Mouse (Mus musculus) limb, embryonic 14.5 days (tissue): ENCODE results near the gene Gdpd3. TPM values are rescaled to one million over a fixed set of nuclear protein-coding genes. Genes with fewer than 3 reads are reported as not detected.
"Not testable (repeated sequence)": the region's sequence is repeated elsewhere in the genome, so short reads cannot be mapped to it uniquely, and the experiment has no call there.

Experiments used
- ATAC-seq: fragments of 200-750 bp; cut with Nextera tagmentation; 2 replicates; pipeline ENCODE4 v1.8.0; 2017; ENCODE audit warnings: low read depth, moderate number of reproducible peaks, moderate TSS enrichment; ENCODE audit not compliant: low FRiP score
- DNase-seq: peaks from one replicate; pipeline ENCODE4 v3.0.0-alpha.2; 2015; ENCODE audit warnings: low spot score
- H3K27ac ChIP-seq: fragments of 300-500 bp; sonication (generic); replicated peaks from 2 replicates; pipeline ENCODE4 v1.5.1; 2014; ENCODE audit warnings: low read depth, mild to moderate bottlenecking, low read length, moderate library complexity, mixed read lengths
- H3K27me3 ChIP-seq: fragments of 300-500 bp; sonication (generic); 2 replicates; pipeline ENCODE4 v1.6.1; 2014; ENCODE audit warnings: low read length, mixed read lengths; ENCODE audit not compliant: control insufficient read depth, insufficient read depth
- H3K36me3 ChIP-seq: fragments of 300-500 bp; sonication (generic); 2 replicates; pipeline ENCODE4 v1.6.1; 2014; ENCODE audit warnings: mild to moderate bottlenecking, low read length, moderate library complexity, mixed read lengths; ENCODE audit not compliant: control insufficient read depth, insufficient read depth
- H3K4me1 ChIP-seq: fragments of 300-500 bp; sonication (generic); 2 replicates; pipeline ENCODE4 v1.6.1; 2014; ENCODE audit warnings: antibody characterized with exemption, low read length, mixed read lengths; ENCODE audit not compliant: control insufficient read depth, insufficient read depth
- H3K4me2 ChIP-seq: fragments of 300-500 bp; sonication (generic); replicated peaks from 2 replicates; pipeline ENCODE4 v1.6.1; 2014; ENCODE audit warnings: low read depth, mild to moderate bottlenecking, low read length, moderate library complexity; ENCODE audit not compliant: severe bottlenecking
- H3K4me3 ChIP-seq: fragments of 300-500 bp; sonication (generic); replicated peaks from 2 replicates; pipeline ENCODE4 v1.5.1; 2014; ENCODE audit warnings: low read length
- H3K9ac ChIP-seq: fragments of 300-500 bp; sonication (generic); 2 replicates; pipeline ENCODE4 v1.6.1; 2014; ENCODE audit warnings: mild to moderate bottlenecking, low read depth, low read length, moderate library complexity; ENCODE audit not compliant: severe bottlenecking
- H3K9me3 ChIP-seq: fragments of 300-500 bp; sonication (generic); 2 replicates; pipeline ENCODE4 v1.6.1; 2016; ENCODE audit warnings: low read length; ENCODE audit not compliant: control insufficient read depth
- POLR2A ChIP-seq: fragments of 200-500 bp; IDR thresholded peaks from 2 replicates; pipeline ENCODE4 v1.8.0; 2012; ENCODE audit warnings: inconsistent platforms, mild to moderate bottlenecking, moderate library complexity, borderline replicate concordance; ENCODE audit not compliant: insufficient read depth, insufficient read length; ENCODE audit errors: extremely low read depth
- WGBS: fragments of 180-500 bp; shearing (Covaris S2); extraction: QIAGEN DNeasy Blood & Tissue Kit; methylation state at CpG from one replicate; pipeline ENCODE4 v1.1.7; 2014; 5-methylcytosine and 5-hydroxymethylcytosine counted together
- polyA plus RNA-seq, 2 experiments: library from polyadenylated mRNA; depleted of rRNA in 1 of 2; stranded (reverse) in 1 of 2; unstranded in 1 of 2; fragments of >200 nt; fragmentation: Nextera tagmentation in 1 of 2; extraction: Ambion mirVana in 1 of 2; gene quantifications; 2 replicates each; pipeline versions ENCODE4 v1.2.1 to v1.2.3; 2012 to 2014

Gene Gdpd3
- polyA plus RNA-seq (2012; rRNA removed) (13.6 and 15.0 TPM in 2 replicates), polyA plus RNA-seq (2014; fragmentation: Nextera tagmentation; extraction: Ambion mirVana) (3.2 and 4.3 TPM in 2 replicates)

DNA sequence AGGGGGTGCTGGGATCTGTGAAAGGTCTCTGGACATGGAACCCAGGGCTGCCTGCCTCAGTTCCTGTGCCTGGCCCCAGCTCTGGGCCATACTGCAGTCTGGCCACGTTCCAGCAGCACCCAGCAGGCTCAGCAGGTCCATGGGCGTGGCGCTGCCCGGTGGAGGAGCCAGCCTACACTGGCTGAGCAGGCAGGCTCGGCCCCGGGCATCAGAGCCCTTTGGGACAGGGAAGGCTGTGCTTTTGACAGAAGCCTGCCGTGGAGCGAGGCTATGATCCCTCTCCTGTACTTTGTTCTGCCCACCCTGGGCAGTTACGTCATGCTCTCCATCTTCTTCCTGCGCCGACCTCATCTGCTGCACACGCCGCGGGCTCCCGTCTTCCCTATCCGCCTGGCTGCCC is at the start of gene Gdpd3:
TSS of gene Gdpd3 (plus strand) at position 134 of the 400 bp plus-strand sequence.
- TF ChIP-seq POLR2A, result no peak
- H3K9ac ChIP-seq, result no peak within 1 kb of the TSS
- no peak within 1 kb of the TSS for H3K4me3 ChIP-seq
- H3K27me3 ChIP-seq, result no peaks in the 10 kb centered on the region
- 0 out of 2 replicates have a peak, but pooled peaks cover 7% of the 10 kb centered on the region for H3K4me1 ChIP-seq
- H3K27ac ChIP-seq, result no peak within 1 kb of the TSS
- H3K36me3 ChIP-seq, result peaks cover 79% of the 10 kb centered on the region
- H3K4me2 ChIP-seq, result no peak within 1 kb of the TSS
- ATAC-seq (no peak), DNase-seq (no peak)
- no peaks in the 10 kb centered on the region for H3K9me3 ChIP-seq
- WGBS, result 91% methylated on average over 13 of the region's 16 CpGs

- Histone ChIP-seq H3K9me3 (no peaks in the 10 kb centered on the region), H3K36me3 (no peaks in the 10 kb centered on the region), H3K9ac (no peak overlapping the region), H3K4me1 (no peaks in the 10 kb centered on the region), H3K4me3 (no peak overlapping the region), H3K27ac (no peak overlapping the region), H3K27me3 (no peaks in the 10 kb centered on the region), H3K4me2 (no peak overlapping the region)
- ATAC-seq (no peak), DNase-seq (no peak)
- WGBS, result 89% methylated on average over 3 of the region's 3 CpGs
- no peak for TF ChIP-seq POLR2A
Observed at GRCm38 (mm10) chr7:126717566-126717965, 48.6 kb upstream of the Gdpd3 start.

DNA sequence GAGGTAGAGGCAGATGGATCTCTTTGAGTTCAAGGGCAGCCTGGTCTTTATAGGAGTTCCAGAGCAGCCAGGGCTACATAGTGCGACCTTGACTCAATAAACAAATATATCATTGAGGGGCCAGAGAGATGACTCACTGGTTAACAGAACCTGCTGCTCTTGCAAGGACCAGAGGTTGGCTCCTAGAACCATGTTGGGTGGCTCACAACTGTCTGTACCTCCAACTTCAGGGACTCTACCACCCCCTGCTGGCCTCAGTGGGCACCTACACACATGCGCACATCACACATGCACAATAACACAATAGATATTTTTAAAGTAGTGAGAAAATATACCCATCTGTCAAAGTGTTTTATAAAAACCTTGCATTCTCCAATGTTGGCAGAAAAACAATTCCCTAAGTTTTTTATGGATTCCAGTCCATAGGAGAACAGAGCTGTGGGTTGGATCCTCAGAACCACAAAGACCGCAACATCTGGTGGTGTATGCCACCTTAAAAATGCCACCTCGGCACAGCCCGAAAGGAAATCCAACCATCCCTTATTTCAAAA is 47.3 kb upstream of the Gdpd3 start:
- H3K4me1 ChIP-seq, result no peaks in the 10 kb centered on the region
- H3K36me3 ChIP-seq, result no peaks in the 10 kb centered on the region
- 89% methylated on average over 5 of the region's 5 CpGs for WGBS
- H3K4me2 ChIP-seq, result no peak overlapping the region
- H3K9ac ChIP-seq, result no peak overlapping the region
- no peak overlapping the region for H3K27ac ChIP-seq
- H3K27me3 ChIP-seq, result no peaks in the 10 kb centered on the region
- H3K9me3 ChIP-seq, result no peaks in the 10 kb centered on the region
- no peak for TF ChIP-seq POLR2A
- DNase-seq (no peak), ATAC-seq (no peak)
- H3K4me3 ChIP-seq, result no peak overlapping the region

- no peak for ATAC-seq
- no peak overlapping the region for H3K4me3 ChIP-seq
- no peak overlapping the region for H3K27ac ChIP-seq
- 86% methylated on average over 13 of the region's 13 CpGs for WGBS
- no peaks in the 10 kb centered on the region for H3K4me1 ChIP-seq
- no peak for DNase-seq
- no peaks in the 10 kb centered on the region for H3K27me3 ChIP-seq
- no peaks in the 10 kb centered on the region for H3K9me3 ChIP-seq
- TF ChIP-seq POLR2A, result no peak
- no peak overlapping the region for H3K4me2 ChIP-seq
- H3K9ac ChIP-seq, result no peak overlapping the region
- H3K36me3 ChIP-seq, result no peaks in the 10 kb centered on the region
Observed at GRCm38 (mm10) chr7:126721635-126722034, 44.5 kb upstream of the Gdpd3 start.

DNA sequence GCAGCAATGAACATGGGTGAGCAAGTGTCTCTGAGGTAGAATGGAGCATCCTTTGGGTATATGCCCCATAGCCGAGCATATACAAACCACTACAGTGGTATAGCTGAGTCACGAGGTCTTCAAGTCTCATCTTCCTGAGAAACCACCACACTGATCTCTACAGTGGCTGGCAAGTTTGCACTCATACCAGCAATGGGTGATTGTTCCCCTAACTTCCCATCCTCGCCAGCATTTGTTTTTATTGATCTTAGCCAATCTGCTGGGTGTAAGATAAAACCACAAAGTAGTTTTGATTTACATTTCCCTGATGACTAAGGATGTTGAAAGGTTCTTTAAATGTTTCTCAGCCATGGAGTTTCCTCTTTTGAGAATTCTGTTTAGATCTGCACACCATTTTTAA is 41.1 kb upstream of the Gdpd3 start:
- H3K27ac ChIP-seq, result no peak overlapping the region
- ATAC-seq (no peak), DNase-seq (no peak)
- no peaks in the 10 kb centered on the region for H3K4me1 ChIP-seq
- H3K9me3 ChIP-seq, result no peaks in the 10 kb centered on the region
- H3K36me3 ChIP-seq, result no peaks in the 10 kb centered on the region
- H3K9ac ChIP-seq, result no peak overlapping the region
- no peak for TF ChIP-seq POLR2A
- H3K4me2 ChIP-seq, result no peak overlapping the region
- no peak overlapping the region for H3K4me3 ChIP-seq
- 76% methylated on average over 3 of the region's 3 CpGs for WGBS
- no peaks in the 10 kb centered on the region for H3K27me3 ChIP-seq

DNA sequence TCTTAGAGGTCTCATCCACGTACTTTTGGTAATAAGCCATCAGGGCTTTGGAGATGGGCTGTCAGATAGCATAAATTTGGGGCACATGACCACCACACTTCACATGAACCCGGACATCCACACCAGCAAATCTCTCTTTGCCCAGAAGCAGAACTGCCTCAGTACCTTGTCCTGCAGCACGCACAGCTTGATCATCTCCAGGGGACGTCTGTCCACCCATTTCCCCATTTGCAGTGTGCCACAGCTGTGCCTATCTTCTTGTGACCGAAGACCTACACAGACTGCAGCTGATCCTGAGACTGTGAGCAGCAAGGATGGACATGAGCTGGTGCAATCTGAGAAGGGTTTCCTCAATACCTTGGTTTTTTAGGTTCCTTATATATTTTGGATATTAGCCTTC is 40.5 kb upstream of the Gdpd3 start:
- Histone ChIP-seq H3K9me3 (no peaks in the 10 kb centered on the region), H3K4me1 (no peaks in the 10 kb centered on the region), H3K9ac (no peak overlapping the region), H3K4me2 (no peak overlapping the region), H3K4me3 (no peak overlapping the region), H3K27me3 (no peaks in the 10 kb centered on the region), H3K27ac (no peak overlapping the region), H3K36me3 (no peaks in the 10 kb centered on the region)
- DNase-seq (no peak), ATAC-seq (no peak)
- no peak for TF ChIP-seq POLR2A
- WGBS, result 76% methylated on average over 5 of the region's 5 CpGs

DNA sequence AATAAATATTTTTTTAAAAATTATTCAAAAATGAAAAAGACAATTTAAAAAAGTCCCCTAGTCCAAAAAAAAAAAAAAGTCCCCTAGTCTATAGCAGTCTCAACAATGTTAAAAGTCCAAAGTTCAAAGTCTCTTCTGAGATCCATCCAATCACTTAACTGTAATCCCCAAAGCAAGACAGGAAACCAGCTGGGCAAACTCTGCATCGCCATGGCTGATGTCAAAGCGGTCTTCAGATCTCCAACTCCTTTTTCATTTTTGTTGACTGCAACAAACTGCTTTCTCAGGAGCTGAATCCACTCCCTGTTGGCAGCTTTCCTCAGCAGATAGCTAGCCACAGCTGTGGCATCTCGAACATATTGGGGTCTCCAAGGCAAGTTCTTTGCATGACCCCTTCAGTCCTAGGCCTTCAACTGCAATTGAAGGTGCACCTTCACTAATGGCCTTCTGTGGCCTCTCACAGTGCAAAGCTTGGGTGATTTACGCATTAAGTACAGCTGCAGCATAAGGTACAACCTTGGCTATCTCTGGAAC is 35.8 kb upstream of the Gdpd3 start:
- H3K36me3 ChIP-seq, ATAC-seq: not testable (repeated sequence)
- 85% methylated on average over 4 of the region's 4 CpGs for WGBS

More for the DNA sequence above, 35.8 kb upstream of the Gdpd3 start:
- not testable (repeated sequence) for H3K4me2 ChIP-seq, H3K27me3 ChIP-seq, H3K4me1 ChIP-seq, H3K9ac ChIP-seq, DNase-seq, H3K27ac ChIP-seq, H3K9me3 ChIP-seq, H3K4me3 ChIP-seq
